Mouse (Mus musculus) ovary, postnatal 36 days (tissue): ENCODE results near the gene Ptpn13.

Experiments
- DNase-seq: peaks from one replicate; pipeline ENCODE4 v3.0.0; 2022; ENCODE audit warnings: low spot score, mixed read lengths

Gene Ptpn13

DNA sequence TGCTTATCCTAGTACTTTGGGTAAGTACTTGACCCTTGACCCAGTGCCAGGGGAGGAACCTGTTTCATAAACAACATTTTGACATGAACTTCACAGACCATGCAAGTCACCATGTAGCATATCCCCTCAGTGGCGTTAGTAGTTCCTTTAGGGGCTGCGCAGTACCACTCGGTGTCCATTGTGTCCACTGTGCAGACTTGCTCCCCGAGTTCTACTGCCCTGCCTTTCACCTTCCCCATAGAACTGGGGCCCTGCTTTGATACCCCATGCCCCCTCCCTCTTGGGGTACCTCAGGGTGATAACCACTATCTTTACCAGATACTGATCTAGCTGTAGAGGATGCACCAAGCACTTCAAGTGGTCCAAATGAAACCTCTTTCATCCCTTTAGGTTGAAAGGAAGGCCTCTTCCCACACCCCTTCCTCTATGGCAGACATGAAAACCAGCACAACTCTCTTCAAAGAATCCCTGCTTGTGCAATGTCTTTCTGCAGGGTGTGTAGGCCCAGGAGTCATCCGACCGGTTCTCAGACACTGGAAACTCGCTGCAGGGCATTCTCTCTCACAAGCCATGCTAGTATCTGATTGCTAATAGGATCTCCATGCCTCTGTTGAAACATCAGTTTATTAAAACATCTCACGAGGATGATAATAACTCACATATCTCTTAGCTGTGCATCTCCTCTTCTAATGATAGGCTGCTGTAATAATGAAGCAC lies 34.1 kb downstream of the Ptpn13 start:
- no peak for DNase-seq

DNA sequence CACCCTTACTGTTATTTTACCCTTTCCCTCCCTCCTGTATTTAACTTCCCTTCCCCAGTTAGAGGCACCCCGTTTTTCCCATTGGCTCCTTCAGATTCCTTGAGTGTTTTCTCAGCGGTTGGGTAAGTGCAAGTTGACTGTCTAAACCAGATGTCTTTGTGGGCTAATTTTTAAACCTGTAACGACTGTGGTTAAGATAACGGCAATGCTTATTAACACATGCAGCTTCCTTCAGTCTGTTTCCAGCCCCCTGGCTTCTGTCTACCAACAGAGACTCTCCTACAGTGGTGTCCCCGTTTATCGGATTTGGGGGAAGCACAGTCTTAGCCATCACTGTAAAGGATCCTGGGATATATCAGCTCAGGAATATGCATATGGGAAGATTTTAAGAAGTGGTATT lies 35.9 kb downstream of the Ptpn13 start:
- DNase-seq = no peak

DNA sequence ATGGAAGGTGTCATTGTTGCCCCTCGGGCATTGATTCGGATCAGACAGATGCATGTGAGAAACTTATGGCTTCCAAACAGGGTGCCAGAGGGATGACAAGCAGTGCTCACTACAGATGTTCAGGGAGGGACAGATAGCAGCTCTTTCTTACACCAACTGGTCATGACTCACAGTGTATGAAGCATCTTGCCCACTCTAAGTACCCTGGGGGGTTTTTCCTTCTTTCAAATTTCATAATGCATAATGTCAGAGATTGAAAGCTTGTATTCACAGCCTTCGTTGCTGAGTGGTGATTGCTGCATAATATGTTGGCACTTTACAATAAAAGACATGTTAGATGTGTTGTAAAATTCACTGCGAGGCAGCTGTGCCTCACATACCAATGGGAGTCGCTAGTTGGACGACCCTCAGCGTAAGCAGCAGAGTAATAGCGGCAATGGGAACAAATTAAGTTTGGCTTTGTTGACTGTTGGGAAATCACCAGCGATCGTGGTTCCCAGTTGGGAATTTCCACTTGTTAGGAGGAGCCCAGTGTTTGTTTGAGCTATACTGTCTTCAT lies 38.7 kb downstream of the Ptpn13 start:
- DNase-seq = no peak

DNA sequence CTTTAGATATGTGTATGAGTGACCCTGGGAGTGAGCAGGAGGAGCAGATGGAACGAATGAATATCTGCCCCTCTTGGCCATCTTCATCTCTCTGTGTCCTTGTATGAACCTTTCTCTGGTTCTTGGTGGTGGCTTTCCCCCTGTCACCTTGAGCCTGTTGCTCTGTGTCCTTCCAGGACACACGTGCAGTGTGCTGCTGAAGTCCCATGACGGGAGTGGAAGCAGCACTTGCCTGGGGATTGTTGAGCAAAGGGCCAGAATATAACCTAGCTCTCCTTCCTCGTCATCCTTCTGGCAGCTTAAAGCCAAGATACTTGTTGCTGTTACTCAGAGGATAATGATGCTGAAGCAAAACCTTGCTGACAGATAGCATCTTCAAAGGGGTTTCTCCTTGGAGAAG lies 39.3 kb downstream of the Ptpn13 start:
- no peak for DNase-seq

DNA sequence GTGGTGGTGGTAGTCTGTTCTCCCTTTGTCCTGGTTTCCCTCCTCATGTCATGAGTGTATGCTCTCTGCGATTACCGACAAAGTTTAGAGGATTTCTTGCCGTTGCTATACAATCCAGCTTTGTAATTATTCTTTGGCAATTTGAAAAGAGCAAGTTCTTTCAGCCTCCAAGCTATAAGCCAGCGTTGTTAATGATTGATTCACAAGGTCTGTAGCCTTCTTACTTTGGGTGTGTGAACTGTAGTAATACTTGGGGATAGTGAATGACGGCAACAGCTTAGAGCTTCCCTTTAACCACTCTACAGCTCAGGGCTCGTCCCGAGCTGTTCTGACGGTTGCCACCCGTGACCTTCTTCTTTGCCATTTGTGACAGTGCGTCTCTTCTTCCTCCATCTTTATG lies 39.8 kb downstream of the Ptpn13 start:
- DNase-seq = no peak

GRCm38 (mm10) chr5:103472670-103473069 lies 47.7 kb downstream of the Ptpn13 start:
- no peak for DNase-seq

DNA sequence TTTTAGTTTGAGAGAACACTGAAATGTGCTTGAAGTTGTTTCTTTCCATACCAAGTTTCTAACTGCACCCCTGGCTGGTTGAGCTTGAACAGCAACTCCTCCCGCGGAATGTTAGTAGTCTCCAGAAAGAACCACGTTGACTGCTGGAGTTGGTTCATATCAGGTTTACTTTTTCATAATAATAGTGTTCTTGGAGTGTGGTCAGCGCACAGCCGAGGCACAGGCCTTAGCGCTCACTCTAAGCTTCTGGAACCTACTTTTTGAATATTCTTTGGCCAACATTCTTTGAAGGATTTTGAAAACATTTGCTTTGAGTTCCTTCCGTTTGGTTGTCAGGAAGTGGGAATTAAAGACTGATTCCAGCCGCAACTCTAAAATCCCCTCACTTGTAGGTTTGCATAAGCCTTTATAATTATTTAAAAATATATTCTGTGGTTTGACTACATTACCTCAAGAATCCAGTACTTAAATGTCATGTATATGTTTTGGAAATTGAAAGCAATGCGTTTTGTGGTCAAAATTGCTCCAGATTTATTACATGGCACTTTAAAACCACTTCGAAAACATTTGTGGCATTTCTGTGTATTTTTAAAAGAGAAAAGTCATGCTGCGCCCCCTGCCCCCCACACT lies 48.6 kb downstream of the Ptpn13 start:
- DNase-seq = no peak

- DNase-seq = no peak
Measured at GRCm38 (mm10) chr5:103474259-103474658, 49.3 kb downstream of the Ptpn13 start.

- DNase-seq = no peak
Measured at GRCm38 (mm10) chr5:103475503-103475902, 50.5 kb downstream of the Ptpn13 start.

- no peak for DNase-seq
Measured at GRCm38 (mm10) chr5:103479503-103479902, 54.5 kb downstream of the Ptpn13 start.

GRCm38 (mm10) chr5:103481222-103481621 lies 56.2 kb downstream of the Ptpn13 start:
- no peak for DNase-seq

DNA sequence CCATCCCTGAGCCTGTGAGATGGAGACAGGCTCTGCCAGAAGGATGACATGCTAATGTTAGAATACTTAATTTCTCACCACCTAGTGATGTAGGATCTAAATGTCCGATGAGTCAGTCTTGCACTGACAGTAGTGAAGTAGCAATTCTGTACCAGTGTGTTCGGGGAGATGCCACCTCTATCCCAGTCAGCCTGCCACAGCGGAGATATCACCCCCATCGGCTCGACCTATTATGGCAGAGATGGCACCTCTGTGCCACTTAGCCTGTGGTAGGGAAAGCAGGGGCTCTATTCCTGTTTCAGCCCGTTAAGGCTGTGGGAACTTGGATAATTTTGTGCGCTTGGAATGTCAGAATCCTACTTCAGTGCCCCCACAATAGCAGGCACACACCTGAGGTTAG lies 62.0 kb downstream of the Ptpn13 start:
- DNase-seq = no peak

DNA sequence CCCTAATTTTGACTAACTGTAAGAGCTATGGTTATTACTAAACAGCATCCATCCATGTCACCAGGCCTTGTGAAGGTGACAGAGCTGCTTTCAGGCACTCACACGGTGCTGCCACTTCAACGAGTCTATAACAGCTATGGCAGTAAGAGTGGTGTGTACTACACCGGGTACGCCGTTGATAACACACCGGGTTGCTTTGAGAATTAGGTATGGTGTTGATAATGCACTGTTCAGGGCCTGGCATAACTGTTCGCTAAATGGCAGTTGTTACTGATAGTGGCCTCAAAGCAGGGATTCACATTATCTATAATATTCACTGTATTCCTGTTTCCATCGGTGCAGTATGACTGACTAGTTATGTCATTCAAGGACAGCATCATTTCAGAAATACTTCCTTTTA lies 66.0 kb downstream of the Ptpn13 start:
- DNase-seq = no peak

GRCm38 (mm10) chr5:103491788-103492187 lies 66.8 kb downstream of the Ptpn13 start:
- no peak for DNase-seq

- DNase-seq = no peak
Measured at GRCm38 (mm10) chr5:103497061-103497460, 72.1 kb downstream of the Ptpn13 start.

GRCm38 (mm10) chr5:103497480-103497879 lies 72.5 kb downstream of the Ptpn13 start:
- DNase-seq = no peak

DNA sequence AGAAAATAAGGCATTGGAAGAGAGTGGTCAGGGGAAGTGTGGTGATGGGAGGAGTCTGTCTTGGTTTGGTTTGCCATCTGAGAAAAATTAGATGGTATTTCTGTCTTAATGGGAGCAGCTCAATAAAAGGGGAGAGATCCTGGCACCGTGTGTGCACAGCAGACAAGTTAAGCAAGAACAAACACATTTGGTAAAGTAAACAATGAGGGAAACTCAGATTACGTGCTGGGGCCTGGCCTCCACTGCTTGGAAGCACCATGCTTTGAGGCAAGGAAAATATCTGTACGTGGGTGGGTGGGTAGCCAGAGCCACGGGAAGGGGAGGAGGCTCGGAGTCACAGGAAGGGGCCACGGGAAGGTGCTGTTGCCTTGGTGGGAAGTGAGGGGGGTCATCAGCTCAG lies 74.3 kb downstream of the Ptpn13 start:
- DNase-seq = peak; percentile 31

DNA sequence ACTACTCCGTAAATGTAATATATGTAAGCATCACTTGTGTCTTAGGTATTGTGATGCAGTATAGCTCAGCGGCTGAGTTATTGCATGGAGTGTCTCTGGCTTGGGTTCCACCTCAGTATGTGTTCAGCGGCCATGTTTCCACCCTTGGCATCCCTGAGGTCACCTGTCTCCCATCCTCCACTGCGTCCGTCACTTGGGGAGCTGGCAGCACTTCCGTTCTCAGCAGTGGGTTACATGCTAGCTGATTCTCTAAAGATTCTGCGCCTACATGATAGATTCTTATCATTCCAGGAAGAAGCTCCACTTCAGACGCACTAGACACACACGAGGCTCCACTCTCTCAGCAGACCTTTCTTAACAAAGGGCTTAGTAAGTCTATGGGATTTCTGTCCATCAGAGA lies 76.1 kb downstream of the Ptpn13 start:
- no peak for DNase-seq

GRCm38 (mm10) chr5:103501839-103502238 lies 76.8 kb downstream of the Ptpn13 start:
- DNase-seq = no peak

DNA sequence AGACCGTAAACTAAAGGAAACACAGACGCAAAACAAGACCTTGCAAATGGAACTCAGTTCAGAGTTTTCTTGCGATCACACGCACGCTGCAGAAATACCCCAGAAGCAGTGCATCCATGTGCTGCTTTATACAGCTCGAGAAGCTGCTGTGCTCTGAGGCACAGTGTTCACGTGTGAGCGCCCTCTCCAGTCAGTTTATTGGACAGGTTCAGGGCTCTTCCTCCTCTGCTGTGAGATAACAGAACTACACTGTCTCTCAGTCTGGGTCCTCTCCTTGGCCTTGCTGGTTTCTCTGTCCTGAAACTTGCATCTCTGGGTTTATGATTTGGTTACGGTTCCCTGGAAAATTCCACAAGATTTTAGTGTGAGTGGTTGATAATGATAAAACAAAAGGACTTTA lies 88.2 kb downstream of the Ptpn13 start:
- peak; percentile 23 for DNase-seq

GRCm38 (mm10) chr5:103514441-103514840 lies 89.4 kb downstream of the Ptpn13 start:
- no peak for DNase-seq

DNA sequence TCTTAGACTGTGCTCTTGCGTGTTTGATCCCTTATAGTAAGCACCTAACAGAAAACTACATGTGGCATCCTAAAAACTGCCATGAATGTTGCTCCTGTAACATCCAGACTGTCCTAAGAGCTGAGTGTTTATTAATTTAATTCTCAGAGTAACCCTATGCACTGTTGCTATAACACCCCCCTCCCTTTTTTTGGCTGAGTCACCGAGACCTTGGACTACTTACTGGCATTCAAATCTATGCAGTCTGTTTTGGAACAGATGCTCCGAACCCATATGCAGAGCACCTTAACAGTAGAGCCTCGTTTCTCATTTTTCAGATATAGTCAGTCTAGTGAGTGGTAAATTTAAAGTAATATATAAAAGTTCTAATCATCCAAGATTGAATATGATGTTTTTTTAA lies 90.9 kb downstream of the Ptpn13 start:
- DNase-seq = no peak

GRCm38 (mm10) chr5:103516555-103516954 lies 91.6 kb downstream of the Ptpn13 start:
- no peak for DNase-seq

DNA sequence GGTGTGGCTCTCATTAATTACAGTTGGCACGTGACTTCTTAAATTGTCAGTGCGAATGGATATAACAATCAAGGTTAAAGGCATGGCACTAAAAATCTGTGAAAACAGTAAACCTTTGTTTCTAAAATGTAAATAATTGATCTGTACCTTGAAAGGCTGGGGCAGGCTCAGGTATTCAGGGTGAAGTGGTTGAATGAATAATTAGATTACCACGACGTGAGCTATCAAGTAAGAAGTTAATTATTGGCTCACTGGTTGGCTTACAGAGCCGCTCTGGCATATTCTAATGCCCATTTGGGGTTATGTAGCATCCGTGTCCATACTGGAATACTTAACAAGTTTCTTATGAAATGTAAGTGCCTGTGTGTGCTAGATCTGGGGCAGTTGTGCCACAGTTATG lies 92.6 kb downstream of the Ptpn13 start:
- DNase-seq = no peak
